Mouse (Mus musculus) embryonic facial prominence, embryonic 13.5 days (tissue): ENCODE measurements at regions not wholly inside any gene's neighbourhood (a gene's known extent, or its start where the extent isn't known, plus 50 kb on each side); places are given as distances from the start of the nearest gene placed in this dataset.

Experiments used
- ATAC-seq: fragments of 200-750 bp; cut with Nextera tagmentation; 2 replicates; pipeline ENCODE4 v1.8.0; 2017; ENCODE audit warnings: low read depth; ENCODE audit not compliant: insufficient number of reproducible peaks, insufficient read depth, low FRiP score, low TSS enrichment
- H3K27ac ChIP-seq: fragments of 300-500 bp; sonication (generic); 2 replicates; pipeline ENCODE4 v1.5.1; 2015; ENCODE audit warnings: moderate library complexity, mild to moderate bottlenecking, inconsistent platforms
- H3K27me3 ChIP-seq: fragments of 300-500 bp; sonication (generic); 2 replicates; pipeline ENCODE4 v1.6.1; 2015; ENCODE audit warnings: mild to moderate bottlenecking, inconsistent platforms
- H3K36me3 ChIP-seq: fragments of 300-500 bp; sonication (generic); 2 replicates; pipeline ENCODE4 v1.6.1; 2015; ENCODE audit warnings: mild to moderate bottlenecking, inconsistent platforms
- H3K4me1 ChIP-seq: fragments of 300-500 bp; sonication (generic); 2 replicates; pipeline ENCODE4 v1.6.1; 2015; ENCODE audit warnings: inconsistent platforms
- H3K4me2 ChIP-seq: fragments of 300-500 bp; sonication (generic); 2 replicates; pipeline ENCODE4 v1.6.1; 2015; ENCODE audit warnings: moderate library complexity, mild to moderate bottlenecking, inconsistent platforms
- H3K4me3 ChIP-seq: fragments of 300-500 bp; sonication (generic); 2 replicates; pipeline ENCODE4 v1.5.1; 2015; ENCODE audit warnings: mild to moderate bottlenecking, inconsistent platforms
- H3K9ac ChIP-seq: fragments of 300-500 bp; sonication (generic); 2 replicates; pipeline ENCODE4 v1.6.1; 2015; ENCODE audit warnings: mild to moderate bottlenecking, inconsistent platforms
- H3K9me3 ChIP-seq: fragments of 300-500 bp; sonication (generic); 2 replicates; pipeline ENCODE4 v1.6.1; 2016; ENCODE audit warnings: inconsistent platforms
- WGBS: fragments of 180-500 bp; shearing (Covaris S2); methylation state at CpG from one replicate; pipeline ENCODE4 v1.1.7; 2015; ENCODE audit warnings: mixed read lengths; 5-methylcytosine and 5-hydroxymethylcytosine counted together

DNA sequence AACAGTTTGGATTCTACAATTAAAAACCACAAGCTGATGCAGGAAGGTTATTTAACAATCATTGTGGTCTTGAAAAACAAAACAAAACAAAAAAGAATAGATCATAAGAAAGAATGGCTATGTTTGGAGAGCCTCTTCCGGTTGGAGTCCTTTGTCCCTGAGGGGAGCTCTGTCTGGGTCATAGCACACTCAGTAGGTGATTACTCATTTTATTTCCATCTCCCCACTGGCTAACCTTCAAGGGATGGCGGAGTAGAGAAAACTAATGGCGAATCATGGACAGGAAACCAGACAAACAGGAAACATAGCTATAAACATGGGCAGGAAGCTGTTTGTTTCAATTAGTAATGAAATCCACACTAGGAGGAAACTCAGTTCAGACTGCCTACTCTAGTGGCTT is 545.8 kb upstream of the Tenm3 start:
- H3K27me3 ChIP-seq = no peaks in the 10 kb centered on the region
- 53% methylated on average over 3 of the region's 3 CpGs for WGBS
- no peak overlapping the region for H3K4me2 ChIP-seq
- H3K9me3 ChIP-seq = no peaks in the 10 kb centered on the region
- no peaks in the 10 kb centered on the region for H3K36me3 ChIP-seq
- H3K4me3 ChIP-seq = no peak overlapping the region
- peaks cover 7% of the 10 kb centered on the region; the same call in 1 of the 2 replicates for H3K4me1 ChIP-seq
- H3K9ac ChIP-seq = no peak overlapping the region
- no peak overlapping the region for H3K27ac ChIP-seq
- ATAC-seq = no peak

DNA sequence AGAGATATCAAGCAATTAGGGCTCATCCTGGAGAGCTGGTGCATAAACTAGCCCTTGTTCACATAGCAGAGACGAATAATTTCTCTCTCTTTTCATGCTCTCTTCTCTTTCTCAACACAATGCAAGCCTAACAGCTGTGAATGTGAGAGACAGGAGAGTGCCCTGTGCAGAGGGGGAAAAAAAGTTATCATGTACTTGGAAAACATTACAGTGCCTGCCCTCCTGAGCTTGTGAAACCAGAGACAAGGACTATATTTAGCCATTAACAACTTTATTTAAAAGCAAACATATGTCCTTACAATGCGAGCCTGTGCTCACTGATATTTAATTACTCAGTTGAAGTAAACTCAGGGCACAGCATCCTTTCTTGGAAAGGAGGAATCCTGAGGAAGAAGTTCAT is 543.8 kb upstream of the Tenm3 start:
- Histone ChIP-seq H3K4me2 (no peak overlapping the region), H3K27me3 (no peaks in the 10 kb centered on the region), H3K9ac (no peak overlapping the region), H3K27ac (no peak overlapping the region), H3K4me3 (no peak overlapping the region), H3K9me3 (no peaks in the 10 kb centered on the region), H3K36me3 (no peaks in the 10 kb centered on the region), H3K4me1 (peaks cover 7% of the 10 kb centered on the region; the same call in 1 of the 2 replicates)
- no peak for ATAC-seq
- WGBS = 33% methylated on average over 2 of the region's 2 CpGs

DNA sequence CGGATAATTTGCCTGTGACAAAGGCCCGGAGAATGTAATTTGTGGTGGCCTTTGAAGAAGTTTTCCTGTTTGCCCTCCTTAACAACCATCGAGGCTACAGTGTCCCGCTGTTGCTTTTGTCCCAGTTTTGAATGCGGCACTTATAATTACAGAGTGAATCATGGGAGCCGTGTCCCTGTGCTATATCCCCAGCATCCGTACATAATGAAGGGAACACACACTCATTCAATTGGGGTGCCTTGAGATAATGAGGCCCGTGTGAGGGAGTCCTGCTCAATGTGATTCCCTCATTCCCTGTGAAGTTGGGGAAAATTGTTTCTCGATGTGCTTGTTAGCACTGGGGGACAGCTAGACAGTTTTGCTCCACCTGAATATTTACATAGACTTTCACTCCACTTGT is 528.9 kb upstream of the Tenm3 start:
- no peaks in the 10 kb centered on the region for H3K36me3 ChIP-seq
- H3K9me3 ChIP-seq = no peaks in the 10 kb centered on the region
- H3K4me2 ChIP-seq = no peak overlapping the region
- H3K4me3 ChIP-seq = no peak overlapping the region
- H3K4me1 ChIP-seq = no peaks in the 10 kb centered on the region
- H3K27ac ChIP-seq = no peak overlapping the region
- no peaks in the 10 kb centered on the region for H3K27me3 ChIP-seq
- WGBS = 85% methylated on average over 9 of the region's 9 CpGs
- H3K9ac ChIP-seq = no peak overlapping the region
- no peak for ATAC-seq

DNA sequence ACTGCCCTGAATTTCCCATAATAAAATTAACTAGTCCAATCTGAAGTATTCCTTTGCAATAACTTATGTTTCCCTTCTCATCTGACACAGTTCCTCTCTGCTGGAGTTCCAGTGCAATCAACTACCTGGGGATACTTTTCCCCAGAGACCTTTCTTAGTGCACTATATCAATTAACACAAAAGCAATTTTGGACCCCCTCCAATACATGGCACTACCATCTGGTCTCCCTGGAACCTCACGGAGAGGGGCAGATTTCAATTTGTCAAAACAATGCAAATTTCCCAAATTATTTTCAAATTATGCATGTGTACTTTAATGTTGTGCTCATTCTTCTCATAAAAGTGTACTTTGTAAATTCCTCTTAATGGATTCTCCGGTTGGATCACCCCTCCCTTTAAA is 518.9 kb upstream of the Tenm3 start:
- WGBS = 55% methylated on average over 2 of the region's 2 CpGs
- H3K9ac ChIP-seq = no peak overlapping the region
- no peaks in the 10 kb centered on the region for H3K4me1 ChIP-seq
- H3K27me3 ChIP-seq = no peaks in the 10 kb centered on the region
- no peak overlapping the region for H3K4me2 ChIP-seq
- H3K36me3 ChIP-seq = no peaks in the 10 kb centered on the region
- H3K9me3 ChIP-seq = no peaks in the 10 kb centered on the region
- no peak for ATAC-seq
- no peak overlapping the region for H3K4me3 ChIP-seq
- no peak overlapping the region for H3K27ac ChIP-seq

DNA sequence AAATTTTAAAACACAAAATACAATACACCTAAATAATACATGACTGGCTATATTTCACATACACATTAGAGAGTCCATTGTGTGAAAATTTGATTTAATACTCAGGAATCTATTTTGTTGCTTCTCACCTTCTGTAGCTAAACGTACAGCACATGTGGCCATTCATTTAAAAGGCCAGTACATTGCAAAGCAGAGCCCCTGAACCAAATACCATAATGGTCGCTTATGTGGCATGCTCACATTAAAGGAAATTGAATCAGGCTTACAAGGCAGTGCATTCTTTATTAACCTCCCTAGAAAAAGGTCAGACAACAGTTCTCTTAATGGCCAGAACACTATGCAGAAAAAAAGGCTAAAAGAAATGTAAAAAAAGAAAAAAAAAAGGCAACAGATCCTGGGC is 517.7 kb upstream of the Tenm3 start:
- no peaks in the 10 kb centered on the region for H3K36me3 ChIP-seq
- WGBS = 44% methylated on average over 2 of the region's 2 CpGs
- H3K9me3 ChIP-seq = no peaks in the 10 kb centered on the region
- ATAC-seq = no peak
- no peaks in the 10 kb centered on the region for H3K27me3 ChIP-seq
- no peaks in the 10 kb centered on the region for H3K4me1 ChIP-seq
- no peak overlapping the region for H3K4me2 ChIP-seq
- H3K9ac ChIP-seq = no peak overlapping the region
- H3K4me3 ChIP-seq = no peak overlapping the region
- H3K27ac ChIP-seq = no peak overlapping the region

DNA sequence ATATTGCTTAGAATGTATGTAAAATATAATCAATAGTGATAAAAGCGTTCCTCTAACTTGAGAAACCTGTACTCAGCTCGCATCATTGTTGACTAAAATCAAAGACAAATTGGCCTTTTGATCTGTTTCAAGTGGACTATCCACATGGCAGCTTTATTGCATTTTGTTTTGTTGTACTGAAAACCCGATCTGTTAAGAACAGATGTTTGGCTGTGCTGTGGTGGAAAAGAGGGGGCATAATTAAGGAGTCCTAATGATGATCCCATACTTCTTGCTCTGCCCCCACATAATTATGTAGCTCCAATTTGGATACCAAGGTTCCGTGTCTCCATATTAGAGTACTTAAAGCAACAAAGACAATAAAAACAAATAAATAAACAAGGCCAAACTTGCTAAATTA is 516.4 kb upstream of the Tenm3 start:
- H3K4me1 ChIP-seq = no peaks in the 10 kb centered on the region
- 0 out of 2 replicates have a peak, but pooled peaks cover 2% of the 10 kb centered on the region for H3K9me3 ChIP-seq
- no peak overlapping the region for H3K9ac ChIP-seq
- no peaks in the 10 kb centered on the region for H3K27me3 ChIP-seq
- no peak for ATAC-seq
- H3K27ac ChIP-seq = no peak overlapping the region
- no peak overlapping the region for H3K4me3 ChIP-seq
- H3K36me3 ChIP-seq = no peaks in the 10 kb centered on the region
- WGBS = 54% methylated on average over 4 of the region's 4 CpGs
- H3K4me2 ChIP-seq = no peak overlapping the region

DNA sequence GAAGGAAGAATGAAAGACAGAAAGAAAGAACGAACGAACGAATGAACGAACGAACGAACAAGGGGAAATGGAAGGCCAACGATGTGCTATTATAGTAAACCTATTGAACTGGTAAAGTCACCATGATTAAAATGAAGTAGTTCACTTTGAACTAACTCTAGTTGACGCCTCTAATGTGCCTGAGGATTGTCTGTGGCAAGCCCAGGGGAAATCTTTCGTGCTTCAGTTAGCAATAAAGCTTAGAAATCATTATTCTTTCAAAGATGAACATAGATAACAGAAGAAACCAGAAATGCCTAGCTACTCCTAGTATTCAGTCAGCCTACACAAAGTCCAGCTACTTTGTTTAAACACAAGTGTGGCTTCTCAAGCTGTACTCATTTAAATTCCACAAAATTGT is 515.9 kb upstream of the Tenm3 start:
- Histone ChIP-seq H3K9me3 (0 out of 2 replicates have a peak, but pooled peaks cover 4% of the 10 kb centered on the region), H3K36me3 (no peaks in the 10 kb centered on the region), H3K4me3 (no peak overlapping the region), H3K27me3 (no peaks in the 10 kb centered on the region), H3K9ac (no peak overlapping the region), H3K4me2 (no peak overlapping the region), H3K27ac (no peak overlapping the region), H3K4me1 (no peaks in the 10 kb centered on the region)
- ATAC-seq = no peak
- 77% methylated on average over 9 of the region's 9 CpGs for WGBS

DNA sequence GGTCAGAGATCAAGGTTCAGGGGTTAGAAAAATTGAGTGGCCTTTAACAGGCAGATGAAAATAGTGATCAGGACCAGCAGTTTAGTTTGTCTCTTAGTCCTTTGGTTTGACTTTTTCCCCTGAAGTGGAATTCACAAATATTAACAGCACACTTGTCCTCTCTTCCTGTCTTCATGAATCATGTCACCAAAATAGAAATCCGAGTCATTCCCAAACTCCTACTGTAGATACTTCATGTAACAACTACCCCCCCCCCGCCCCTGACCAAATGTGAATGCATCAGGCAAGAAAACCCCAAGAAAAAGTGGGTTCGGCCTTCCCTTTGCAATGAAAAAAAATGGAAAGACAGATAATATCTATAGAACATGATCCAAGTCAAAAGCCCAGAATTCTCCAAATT is 504.9 kb upstream of the Tenm3 start:
- no peak for ATAC-seq
- H3K27ac ChIP-seq = no peak overlapping the region
- 73% methylated on average over 3 of the region's 3 CpGs for WGBS
- no peak overlapping the region for H3K4me2 ChIP-seq
- no peaks in the 10 kb centered on the region for H3K27me3 ChIP-seq
- H3K4me3 ChIP-seq = no peak overlapping the region
- H3K9me3 ChIP-seq = no peaks in the 10 kb centered on the region
- H3K9ac ChIP-seq = no peak overlapping the region
- no peaks in the 10 kb centered on the region for H3K36me3 ChIP-seq
- no peaks in the 10 kb centered on the region for H3K4me1 ChIP-seq

DNA sequence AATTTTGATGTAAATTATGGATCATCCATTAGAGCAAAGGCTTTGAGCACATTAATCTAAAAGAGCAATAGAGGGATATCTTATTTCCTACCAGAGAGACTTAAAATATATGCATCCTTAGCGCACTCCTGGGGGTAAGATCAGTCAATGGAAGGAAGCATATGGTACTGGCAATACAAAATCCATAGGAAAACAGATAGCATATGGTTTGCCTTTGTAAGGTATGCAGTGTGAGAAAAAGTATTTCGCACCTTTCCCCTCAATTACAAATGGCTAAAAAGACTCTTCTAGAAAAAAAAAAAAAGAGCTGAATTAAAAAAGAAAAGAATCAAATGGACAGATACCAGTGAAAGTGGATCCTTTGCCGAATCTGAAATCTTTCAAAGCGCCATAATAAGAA is 495.0 kb upstream of the Tenm3 start:
- Histone ChIP-seq H3K4me2 (no peak overlapping the region), H3K27me3 (no peaks in the 10 kb centered on the region), H3K4me3 (no peak overlapping the region), H3K9me3 (no peaks in the 10 kb centered on the region), H3K4me1 (no peaks in the 10 kb centered on the region), H3K36me3 (no peaks in the 10 kb centered on the region), H3K27ac (no peak overlapping the region), H3K9ac (no peak overlapping the region)
- WGBS = 92% methylated on average over 4 of the region's 4 CpGs
- no peak for ATAC-seq

DNA sequence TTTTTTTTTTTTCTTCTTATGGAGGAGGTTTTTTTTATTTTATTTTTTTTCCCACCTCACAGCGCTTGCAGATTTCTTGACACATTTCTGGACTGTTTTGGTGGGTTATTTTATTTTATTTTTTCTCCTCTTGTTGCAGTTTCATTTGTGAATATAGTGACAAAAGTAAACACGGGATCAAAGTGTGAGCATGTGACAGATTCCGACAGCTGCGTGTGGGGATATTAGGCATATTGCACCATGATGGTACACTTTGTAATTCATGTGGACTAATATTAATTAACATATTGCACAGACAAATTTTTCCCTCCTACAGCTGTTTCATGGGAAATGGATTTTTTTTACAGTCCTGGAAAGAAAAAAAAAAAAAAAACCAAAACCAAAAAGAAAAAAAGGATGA is 483.2 kb upstream of the Tenm3 start:
- no peaks in the 10 kb centered on the region for H3K36me3 ChIP-seq
- WGBS = 79% methylated on average over 4 of the region's 4 CpGs
- no peaks in the 10 kb centered on the region for H3K9me3 ChIP-seq
- no peaks in the 10 kb centered on the region for H3K27me3 ChIP-seq
- H3K27ac ChIP-seq = no peak overlapping the region
- H3K4me3 ChIP-seq = no peak overlapping the region
- no peak overlapping the region for H3K9ac ChIP-seq
- H3K4me1 ChIP-seq = no peaks in the 10 kb centered on the region
- ATAC-seq = no peak
- H3K4me2 ChIP-seq = no peak overlapping the region

DNA sequence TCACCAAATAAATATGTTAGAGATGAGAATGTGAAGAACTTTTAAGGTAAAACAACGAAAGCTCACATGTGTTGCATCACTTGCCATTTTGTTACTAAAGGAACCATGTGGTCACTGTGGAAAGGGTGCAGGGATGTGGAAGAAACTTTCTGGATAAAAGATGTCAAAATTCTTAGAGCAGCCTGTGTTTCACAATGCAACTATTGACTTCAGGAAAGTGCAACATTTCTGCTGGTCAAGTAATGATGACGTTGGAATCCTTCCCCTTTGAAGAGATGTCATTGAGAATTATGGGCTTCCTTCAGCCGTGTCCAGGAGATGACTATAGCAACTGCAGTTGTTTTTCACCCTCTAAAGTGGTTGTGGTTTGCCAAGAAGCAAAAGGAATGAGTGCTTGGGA is 477.7 kb upstream of the Tenm3 start:
- Histone ChIP-seq H3K4me3 (no peak overlapping the region), H3K9ac (no peak overlapping the region), H3K4me1 (no peaks in the 10 kb centered on the region), H3K27me3 (no peaks in the 10 kb centered on the region), H3K27ac (no peak overlapping the region), H3K36me3 (no peaks in the 10 kb centered on the region), H3K9me3 (no peaks in the 10 kb centered on the region), H3K4me2 (no peak overlapping the region)
- ATAC-seq = no peak
- 67% methylated on average over 3 of the region's 3 CpGs for WGBS

DNA sequence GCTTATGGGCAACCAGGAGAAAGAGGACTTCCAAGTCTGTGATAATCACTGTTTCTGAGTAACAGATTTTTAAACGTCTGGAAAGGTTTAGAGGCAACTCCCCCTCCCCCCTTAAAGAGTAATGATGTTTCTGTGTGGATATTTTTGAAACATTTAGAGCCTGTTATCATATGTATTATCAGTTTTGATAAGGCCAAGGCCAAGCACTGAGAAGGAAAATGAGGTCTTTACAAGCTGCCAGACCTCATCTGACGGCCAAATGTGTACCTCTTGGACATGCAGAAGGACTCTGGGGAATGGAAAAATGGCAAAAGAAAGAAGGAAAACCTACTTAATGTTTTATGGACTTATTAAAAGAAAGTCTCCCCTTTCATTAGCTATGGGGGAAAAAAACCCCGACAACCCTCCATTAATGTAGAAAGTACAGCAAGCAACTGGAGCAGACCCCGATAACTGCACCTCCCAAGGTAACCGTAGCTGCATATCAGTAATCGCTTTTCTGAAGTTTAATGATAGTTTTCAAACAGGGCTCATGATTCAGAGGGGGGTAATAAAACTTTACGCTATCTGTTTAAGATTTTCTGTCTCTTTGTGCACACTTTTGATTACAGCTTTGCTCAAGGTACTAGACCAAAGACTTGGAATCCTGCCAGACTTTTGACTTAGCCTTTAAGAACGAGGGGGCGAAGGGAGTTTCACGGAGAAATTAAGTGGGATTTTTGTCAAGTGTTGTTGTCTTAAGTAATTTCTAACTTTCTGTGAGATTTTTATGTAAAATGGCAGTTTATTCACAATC is 469.9 kb upstream of the Tenm3 start:
- H3K4me3 ChIP-seq = no peak overlapping the region
- no peak overlapping the region for H3K27ac ChIP-seq
- H3K4me1 ChIP-seq = no peaks in the 10 kb centered on the region
- WGBS = 60% methylated on average over 10 of the region's 10 CpGs
- no peak overlapping the region for H3K4me2 ChIP-seq
- H3K36me3 ChIP-seq = no peaks in the 10 kb centered on the region
- H3K27me3 ChIP-seq = no peaks in the 10 kb centered on the region
- H3K9ac ChIP-seq = no peak overlapping the region
- no peaks in the 10 kb centered on the region for H3K9me3 ChIP-seq
- no peak for ATAC-seq
